Mouse (Mus musculus): ENCODE results near the gene Sema3b. TPM values are rescaled to one million over a fixed set of nuclear protein-coding genes. Genes with fewer than 3 reads are reported as not detected.

The Sema3b gene
- polyA plus RNA-seq, 1 experiment from 2014 or later = 4.2 TPM

GRCm38 (mm10) chr9:107554319-107554825 is 54.7 kb downstream of the Sema3b start:
- Histone ChIP-seq H3K9ac (peak overlapping the region; percentile 93), H3K4me2 (peak overlapping the region; percentile 90), H3K4me3 (peak overlapping the region; percentile 72), H3K9me3 (no peaks in the 10 kb centered on the region), H3K27ac (peak overlapping the region; percentile 93), H3K36me3 (peaks cover 24% of the 10 kb centered on the region), H3K4me1 (replicated peaks) (peaks cover 50% of the 10 kb centered on the region), H3K27me3 (peaks cover 38% of the 10 kb centered on the region)
- peak; percentile 93 for ATAC-seq (ENCODE audit: low FRiP score)
- 1% methylated on average over 52 of the region's 53 CpGs for WGBS

GRCm38 (mm10) chr9:107553541-107554318 is 55.3 kb downstream of the Sema3b start:
- Histone ChIP-seq H3K4me2 (peak overlapping the region; percentile 90), H3K9ac (peak overlapping the region; percentile 79), H3K27me3 (peaks cover 44% of the 10 kb centered on the region), H3K4me1 (replicated peaks) (peaks cover 50% of the 10 kb centered on the region), H3K27ac (peak overlapping the region; percentile 93), H3K36me3 (peaks cover 18% of the 10 kb centered on the region), H3K9me3 (no peaks in the 10 kb centered on the region), H3K4me3 (peak overlapping the region; percentile 72)
- peak; percentile 78 for ATAC-seq (ENCODE audit: low FRiP score)
- WGBS = 6% methylated on average over 37 of the region's 37 CpGs

GRCm38 (mm10) chr9:107552690-107553393 is 56.2 kb downstream of the Sema3b start:
- no peak overlapping the region for H3K27ac ChIP-seq
- H3K4me1 ChIP-seq (replicated peaks) = peaks cover 50% of the 10 kb centered on the region
- H3K27me3 ChIP-seq = peaks cover 53% of the 10 kb centered on the region
- H3K36me3 ChIP-seq = peaks cover 9% of the 10 kb centered on the region
- H3K4me3 ChIP-seq = peak overlapping the region; percentile 72
- peak overlapping the region; percentile 79 for H3K9ac ChIP-seq
- 80% methylated on average over 5 of the region's 5 CpGs for WGBS
- H3K9me3 ChIP-seq = no peaks in the 10 kb centered on the region
- peak overlapping the region; percentile 90 for H3K4me2 ChIP-seq
- ATAC-seq (ENCODE audit: low FRiP score) = no peak

GRCm38 (mm10) chr9:107551890-107552355 is 57.1 kb downstream of the Sema3b start:
- 8% methylated on average over 8 of the region's 8 CpGs for WGBS
- ATAC-seq (ENCODE audit: low FRiP score) = no peak
- H3K9me3 ChIP-seq = no peaks in the 10 kb centered on the region
- peak overlapping the region; percentile 40 for H3K4me3 ChIP-seq
- peaks cover 56% of the 10 kb centered on the region for H3K4me1 ChIP-seq (replicated peaks)
- H3K27ac ChIP-seq = no peak overlapping the region
- H3K36me3 ChIP-seq = no peaks in the 10 kb centered on the region
- peak overlapping the region; percentile 65 for H3K4me2 ChIP-seq
- peaks cover 53% of the 10 kb centered on the region for H3K27me3 ChIP-seq
- peak overlapping the region; percentile 70 for H3K9ac ChIP-seq

- Histone ChIP-seq H3K27ac (peak within 1 kb of the TSS; percentile 23; the same call in 1 of the 2 replicates), H3K9me3 (no peaks in the 10 kb centered on the region), H3K4me3 (peak within 1 kb of the TSS; percentile 40), H3K36me3 (no peaks in the 10 kb centered on the region), H3K4me2 (peak within 1 kb of the TSS; percentile 65), H3K27me3 (peaks cover 53% of the 10 kb centered on the region), H3K9ac (peak within 1 kb of the TSS; percentile 70), H3K4me1 (replicated peaks) (peaks cover 56% of the 10 kb centered on the region)
- under 1% methylated on average over 63 of the region's 63 CpGs for WGBS
- no peak for ATAC-seq (ENCODE audit: low FRiP score)
Observed at GRCm38 (mm10) chr9:107551117-107551889, 57.7 kb downstream of the Sema3b start, which contains the start of gene Rassf1. Gene Rassf1, plus strand, starts transcription at chr9:107551555.

GRCm38 (mm10) chr9:107550491-107551116 is 58.4 kb downstream of the Sema3b start:
- 25% methylated on average over 23 of the region's 23 CpGs for WGBS
- Histone ChIP-seq H3K4me2 (peak overlapping the region; percentile 65), H3K27ac (no peak overlapping the region), H3K9me3 (no peaks in the 10 kb centered on the region), H3K9ac (no peak overlapping the region), H3K36me3 (no peaks in the 10 kb centered on the region), H3K4me3 (peak overlapping the region; percentile 40; the same call in 1 of the 2 replicates), H3K4me1 (replicated peaks) (peaks cover 55% of the 10 kb centered on the region), H3K27me3 (peaks cover 53% of the 10 kb centered on the region)
- ATAC-seq (ENCODE audit: low FRiP score) = no peak

GRCm38 (mm10) chr9:107549297-107550074 is 59.5 kb downstream of the Sema3b start:
- H3K9ac ChIP-seq = no peak overlapping the region
- H3K27me3 ChIP-seq = peaks cover 53% of the 10 kb centered on the region
- no peak overlapping the region for H3K4me2 ChIP-seq
- peaks cover 7% of the 10 kb centered on the region for H3K36me3 ChIP-seq
- no peaks in the 10 kb centered on the region for H3K9me3 ChIP-seq
- 88% methylated on average over 20 of the region's 20 CpGs for WGBS
- H3K4me1 ChIP-seq (replicated peaks) = peaks cover 58% of the 10 kb centered on the region
- H3K4me3 ChIP-seq = no peak overlapping the region
- no peak for ATAC-seq (ENCODE audit: low FRiP score)
- no peak overlapping the region for H3K27ac ChIP-seq

- ATAC-seq (ENCODE audit: low FRiP score) = no peak
- 90% methylated on average over 10 of the region's 10 CpGs for WGBS
- Histone ChIP-seq H3K4me3 (no peak overlapping the region), H3K4me2 (no peak overlapping the region), H3K9ac (no peak overlapping the region), H3K9me3 (no peaks in the 10 kb centered on the region), H3K27ac (no peak overlapping the region), H3K36me3 (peaks cover 14% of the 10 kb centered on the region), H3K27me3 (peaks cover 53% of the 10 kb centered on the region), H3K4me1 (replicated peaks) (peaks cover 56% of the 10 kb centered on the region)
Observed at GRCm38 (mm10) chr9:107548820-107549219, 60.2 kb downstream of the Sema3b start.

- H3K4me3 ChIP-seq = no peak overlapping the region
- ATAC-seq (ENCODE audit: low FRiP score) = no peak
- H3K36me3 ChIP-seq = peaks cover 20% of the 10 kb centered on the region
- no peak overlapping the region for H3K27ac ChIP-seq
- H3K4me1 ChIP-seq (replicated peaks) = peaks cover 53% of the 10 kb centered on the region
- H3K9me3 ChIP-seq = no peaks in the 10 kb centered on the region
- H3K27me3 ChIP-seq = peaks cover 51% of the 10 kb centered on the region
- H3K9ac ChIP-seq = no peak overlapping the region
- no peak overlapping the region for H3K4me2 ChIP-seq
- 83% methylated on average over 5 of the region's 5 CpGs for WGBS
Observed at GRCm38 (mm10) chr9:107547957-107548356, 61.1 kb downstream of the Sema3b start.

Data from hindbrain, embryonic 13.5 days (tissue).